Mouse (Mus musculus) myocyte (in vitro differentiated cells): ENCODE results near the gene Spib. TPM values are rescaled to one million over a fixed set of nuclear protein-coding genes. Genes with fewer than 3 reads are reported as not detected.

Source experiments
- H3K27me3 ChIP-seq: one replicate; pipeline ENCODE4 v1.6.1; 2011; ENCODE audit not compliant: control insufficient read depth, insufficient read depth, insufficient read length
- H3K36me3 ChIP-seq: one replicate; pipeline ENCODE4 v1.6.1; 2011; ENCODE audit not compliant: control insufficient read depth, insufficient read depth
- H3K4me2 ChIP-seq: one replicate; pipeline ENCODE4 v1.6.1; 2011; ENCODE audit warnings: low read depth, control low read depth
- H3K4me3 ChIP-seq: one replicate; pipeline ENCODE4 v1.5.1; 2011; ENCODE audit warnings: mild to moderate bottlenecking, control low read depth, moderate library complexity
- H3K79me2 ChIP-seq: one replicate; pipeline ENCODE4 v1.6.1; 2011; ENCODE audit not compliant: control insufficient read depth, insufficient read depth
- H3ac ChIP-seq: one replicate; pipeline ENCODE4 v1.6.1; 2011; ENCODE audit not compliant: control insufficient read depth, insufficient read length
- CEBPB ChIP-seq: IDR thresholded peaks from 2 replicates; pipeline ENCODE4 v1.6.1; 2011; ENCODE audit warnings: mild to moderate bottlenecking, moderate library complexity; ENCODE audit not compliant: poor library complexity, insufficient read depth, severe bottlenecking
- E2F4 ChIP-seq: IDR thresholded peaks from one replicate; pipeline ENCODE4 v1.6.1; 2011; ENCODE audit warnings: mild to moderate bottlenecking, control low read depth, moderate library complexity; ENCODE audit not compliant: insufficient read depth
- MAX ChIP-seq: IDR thresholded peaks from one replicate; pipeline ENCODE4 v1.6.1; 2011; ENCODE audit warnings: low read depth, mild to moderate bottlenecking, control low read depth
- MYOD1 ChIP-seq, 3 experiments: IDR thresholded peaks; one replicate each; pipeline ENCODE4 v1.6.1; 2011; ENCODE audit warnings: control low read depth in 2 of 3, low read depth in 2 of 3, mild to moderate bottlenecking in 2 of 3, moderate library complexity in 1 of 3; ENCODE audit not compliant: insufficient read length in 2 of 3, control insufficient read depth in 1 of 3
- MYOG ChIP-seq, 3 experiments: IDR thresholded peaks; one replicate each; pipeline ENCODE4 v1.6.1; 2011; ENCODE audit warnings: control low read depth in 2 of 3, low read depth in 2 of 3, mild to moderate bottlenecking in 2 of 3; ENCODE audit not compliant: insufficient read length in 2 of 3, control insufficient read depth in 1 of 3, insufficient read depth in 1 of 3
- POLR2A ChIP-seq: IDR thresholded peaks from one replicate; pipeline ENCODE4 v1.6.1; 2011; ENCODE audit warnings: low read depth, mild to moderate bottlenecking, control low read depth, moderate library complexity; ENCODE audit not compliant: insufficient read length
- POLR2AphosphoS2 ChIP-seq: IDR thresholded peaks from one replicate; pipeline ENCODE4 v1.6.1; 2011; ENCODE audit warnings: low read depth, control low read depth; ENCODE audit not compliant: insufficient read length
- REST ChIP-seq: IDR thresholded peaks from one replicate; pipeline ENCODE4 v1.6.1; 2011; ENCODE audit warnings: mild to moderate bottlenecking, control low read depth, moderate library complexity; ENCODE audit not compliant: insufficient read depth, insufficient read length
- SRF ChIP-seq: IDR thresholded peaks from one replicate; pipeline ENCODE4 v1.6.1; 2011; ENCODE audit warnings: low read depth; ENCODE audit not compliant: control insufficient read depth, insufficient read length
- TCF12 ChIP-seq: IDR thresholded peaks from one replicate; pipeline ENCODE4 v1.6.1; 2011; ENCODE audit warnings: mild to moderate bottlenecking, control low read depth; ENCODE audit not compliant: poor library complexity, insufficient read depth, severe bottlenecking
- TCF3 ChIP-seq: IDR thresholded peaks from one replicate; pipeline ENCODE4 v1.6.1; 2011; ENCODE audit warnings: low read depth, control low read depth; ENCODE audit not compliant: insufficient read length
- USF1 ChIP-seq: IDR thresholded peaks from one replicate; pipeline ENCODE4 v1.6.1; 2011; ENCODE audit warnings: low read depth, mild to moderate bottlenecking, control low read depth, moderate library complexity
- polyA plus RNA-seq: library from polyadenylated mRNA; unstranded; fragments of >200 nt; fragmentation: generic; extraction: Trizol; gene quantifications from one replicate; pipeline ENCODE4 v1.2.1, GENCODE M21; 2012; ENCODE audit warnings: missing spikeins

Gene Spib
- polyA plus RNA-seq, 1 experiment, result 0.05 TPM

DNA sequence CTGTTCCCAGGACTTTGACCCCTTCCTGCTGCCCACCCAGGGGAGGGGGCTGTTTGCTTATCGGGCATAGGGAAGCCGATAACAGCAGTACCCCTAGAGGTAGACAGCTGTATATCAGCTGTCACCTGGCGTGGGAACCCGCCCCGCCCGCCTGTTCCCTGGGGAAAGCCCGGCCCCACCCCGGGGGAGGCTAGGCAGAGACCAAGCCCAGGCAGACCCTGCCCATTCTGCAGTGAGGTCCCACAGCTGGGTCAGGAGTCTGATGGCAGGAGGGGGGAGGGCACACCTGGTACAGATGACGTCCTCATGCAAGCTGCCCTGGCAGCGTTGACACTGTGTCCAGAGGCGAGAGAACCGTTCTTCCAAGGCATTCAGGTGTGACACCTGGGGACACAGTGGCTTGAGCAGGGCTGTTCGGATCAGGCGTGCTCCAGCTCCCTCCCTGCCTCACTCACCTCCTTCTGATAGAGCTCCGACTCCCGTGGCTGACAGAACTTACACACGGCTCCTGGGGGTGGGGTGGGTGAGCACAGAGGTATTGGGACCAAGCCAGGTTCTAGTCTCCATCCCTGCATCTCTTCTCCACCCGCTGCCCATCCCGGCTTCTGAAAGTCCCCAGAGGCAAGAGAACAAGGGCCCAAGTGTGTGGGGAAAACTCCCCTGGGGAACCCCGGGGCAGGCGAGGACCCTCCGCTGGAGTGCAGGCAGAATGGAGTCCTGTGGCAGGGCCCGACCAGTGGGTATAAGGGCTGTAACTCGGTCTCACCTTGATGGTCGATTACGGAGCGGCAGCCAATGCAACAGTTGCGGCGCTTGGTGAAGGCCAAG is 1.3 kb upstream of the Spib start:
- Histone ChIP-seq H3K27me3 (no peaks in the 10 kb centered on the region), H3K36me3 (no peaks in the 10 kb centered on the region), H3K4me2 (no peak overlapping the region), H3K79me2 (no peaks in the 10 kb centered on the region), H3K4me3 (no peak overlapping the region), H3ac (no peak overlapping the region)
- TF ChIP-seq MYOD1 (IDR thresholded peaks at IDR 0.05; ENCODE audit: control insufficient read depth in 1 of 3, insufficient read length in 2 of 3, low read depth in 2 of 3) (no peak), MAX (no peak), E2F4 (no peak), POLR2AphosphoS2 (no peak)

DNA sequence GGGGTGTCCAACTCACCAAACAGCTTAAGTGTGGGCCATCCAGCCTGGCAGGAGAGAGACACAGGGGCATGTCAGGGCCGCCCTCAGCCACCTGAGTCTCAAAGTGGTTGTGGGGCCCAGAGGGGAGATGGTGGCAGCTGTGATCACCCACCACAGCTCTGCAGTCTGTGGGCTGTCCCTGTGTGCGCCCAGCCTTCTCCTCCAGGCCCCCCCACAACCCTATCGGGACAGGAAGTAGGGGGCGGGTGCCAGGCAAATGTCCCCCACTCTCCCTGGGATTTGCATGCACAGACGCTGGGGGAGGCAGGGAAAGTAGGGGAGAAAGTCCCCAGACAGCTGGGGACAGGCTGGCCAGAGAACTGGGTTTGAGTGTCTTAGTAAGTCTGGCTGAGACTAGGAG is 664 bp downstream of the Spib start:
- no peak overlapping the region for H3K4me3 ChIP-seq
- H3K79me2 ChIP-seq, result no peaks in the 10 kb centered on the region
- H3K4me2 ChIP-seq, result no peak overlapping the region
- no peak overlapping the region for H3ac ChIP-seq
- TF ChIP-seq CEBPB (no peak), USF1 (no peak), REST (no peak), POLR2AphosphoS2 (no peak), MAX (no peak), TCF3 (no peak), POLR2A (no peak), TCF12 (no peak), MYOG (IDR thresholded peaks at IDR 0.05; ENCODE audit: control insufficient read depth in 1 of 3, insufficient read depth in 1 of 3, insufficient read length in 2 of 3, low read depth in 2 of 3) (no peak), SRF (no peak), E2F4 (no peak), MYOD1 (IDR thresholded peaks at IDR 0.05; ENCODE audit: control insufficient read depth in 1 of 3, insufficient read length in 2 of 3, low read depth in 2 of 3) (no peak)
- no peaks in the 10 kb centered on the region for H3K27me3 ChIP-seq
- H3K36me3 ChIP-seq, result no peaks in the 10 kb centered on the region

DNA sequence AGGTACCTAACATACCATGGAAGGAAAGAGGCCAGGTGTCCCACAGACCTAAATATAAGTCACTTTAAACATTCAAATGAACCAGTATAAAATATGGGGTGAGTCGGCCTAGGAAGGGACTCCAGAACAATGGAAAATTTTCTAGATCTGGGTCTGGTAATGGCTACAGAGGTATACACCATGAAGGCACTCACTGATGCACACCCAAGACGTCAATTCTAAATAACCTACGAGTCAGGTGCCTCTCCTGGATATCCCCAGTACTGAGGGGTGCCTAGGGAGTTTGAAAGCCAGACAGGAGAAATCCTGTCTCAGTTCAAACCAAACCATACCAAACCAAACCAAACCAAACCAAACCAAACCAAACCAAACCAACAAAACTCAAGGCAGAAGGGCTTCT is 1.4 kb downstream of the Spib start:
- Histone ChIP-seq H3K27me3 (no peaks in the 10 kb centered on the region), H3ac (no peak overlapping the region), H3K79me2 (no peaks in the 10 kb centered on the region), H3K36me3 (no peaks in the 10 kb centered on the region), H3K4me2 (no peak overlapping the region), H3K4me3 (no peak overlapping the region)
- TF ChIP-seq E2F4 (no peak), POLR2A (no peak), POLR2AphosphoS2 (no peak), REST (no peak), MAX (no peak)

GRCm38 (mm10) chr7:44529518-44529917 is 2.4 kb downstream of the Spib start:
- Histone ChIP-seq H3ac (no peak overlapping the region), H3K27me3 (no peaks in the 10 kb centered on the region), H3K4me2 (no peak overlapping the region), H3K79me2 (no peaks in the 10 kb centered on the region), H3K4me3 (no peak overlapping the region), H3K36me3 (no peaks in the 10 kb centered on the region)
- TF ChIP-seq TCF12, result no peak
- no peak for TF ChIP-seq REST
- TF ChIP-seq POLR2AphosphoS2, result no peak
- no peak for TF ChIP-seq E2F4
- TF ChIP-seq MYOD1 (IDR thresholded peaks at IDR 0.05; ENCODE audit: control insufficient read depth in 1 of 3, insufficient read length in 2 of 3, low read depth in 2 of 3), result no peak
- no peak for TF ChIP-seq POLR2A
- TF ChIP-seq USF1, result no peak
- no peak for TF ChIP-seq CEBPB
- TF ChIP-seq TCF3, result no peak
- TF ChIP-seq MAX, result no peak
- TF ChIP-seq SRF, result no peak
- TF ChIP-seq MYOG (IDR thresholded peaks at IDR 0.05; ENCODE audit: control insufficient read depth in 1 of 3, insufficient read depth in 1 of 3, insufficient read length in 2 of 3, low read depth in 2 of 3), result no peak

DNA sequence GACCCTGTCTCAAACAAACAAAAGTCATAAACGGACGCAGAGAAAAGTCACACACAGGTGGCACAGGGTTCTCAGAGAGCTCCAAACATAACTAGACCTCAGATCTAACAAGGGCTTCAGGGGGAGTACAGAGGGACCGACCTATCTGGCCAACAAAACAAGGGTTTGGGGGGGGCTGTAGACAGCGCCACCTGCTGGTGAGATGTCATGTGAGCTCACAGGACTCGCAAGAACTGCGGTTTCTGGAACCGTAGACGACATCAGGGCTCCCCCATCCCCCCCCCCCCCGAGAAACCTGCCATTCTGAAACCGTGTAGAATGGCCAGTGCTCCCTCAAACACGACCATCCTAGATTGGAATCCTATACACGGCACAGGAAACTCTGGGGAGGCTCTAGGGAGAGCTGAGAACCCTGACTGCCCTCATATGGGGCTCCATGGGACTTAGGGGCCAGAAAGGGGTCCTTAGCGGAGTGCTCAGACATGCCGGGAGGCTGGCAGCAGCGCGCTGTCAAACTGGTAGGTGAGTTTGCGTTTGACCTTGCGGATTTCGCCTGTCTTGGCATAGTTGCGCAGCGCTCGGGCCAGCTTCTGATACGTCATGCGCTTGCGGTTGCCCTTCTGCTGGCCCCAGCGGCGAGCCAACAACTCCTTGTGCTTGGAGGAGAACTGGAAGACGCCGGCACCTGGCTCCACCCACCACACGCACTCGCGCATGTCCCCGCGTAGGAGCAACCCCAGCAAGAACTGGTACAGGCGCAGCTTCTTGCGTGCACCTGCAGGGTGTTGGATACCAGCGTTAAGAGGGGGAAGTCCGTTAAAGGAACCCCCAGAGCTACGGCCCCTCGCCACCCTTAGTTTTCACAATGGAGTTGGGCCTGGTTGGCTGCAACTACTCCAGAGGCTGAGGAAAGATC is 4.1 kb downstream of the Spib start:
- H3K4me3 ChIP-seq, result no peak overlapping the region
- H3K27me3 ChIP-seq, result no peaks in the 10 kb centered on the region
- no peaks in the 10 kb centered on the region for H3K36me3 ChIP-seq
- no peak overlapping the region for H3ac ChIP-seq
- no peaks in the 10 kb centered on the region for H3K79me2 ChIP-seq
- H3K4me2 ChIP-seq, result peak overlapping the region; percentile 46
- TF ChIP-seq TCF12 (no peak), MAX (no peak), REST (no peak), CEBPB (no peak), POLR2A (no peak), USF1 (no peak), TCF3 (no peak), MYOG (IDR thresholded peaks at IDR 0.05; ENCODE audit: control insufficient read depth in 1 of 3, insufficient read depth in 1 of 3, insufficient read length in 2 of 3, low read depth in 2 of 3) (no peak), POLR2AphosphoS2 (no peak), MYOD1 (IDR thresholded peaks at IDR 0.05; ENCODE audit: control insufficient read depth in 1 of 3, insufficient read length in 2 of 3, low read depth in 2 of 3) (no peak), SRF (no peak), E2F4 (no peak)
